Mouse (Mus musculus) spleen, adult 18-20 months (tissue): ENCODE measurements at regions not wholly inside any gene's neighbourhood (a gene's known extent, or its start where the extent isn't known, plus 50 kb on each side); places are given as distances from the start of the nearest gene placed in this dataset.

Experiments used
- DNase-seq, 2 experiments: peaks; one replicate each; pipeline ENCODE4 v3.0.0; 2022; ENCODE audit warnings: mixed read lengths in 2 of 2

DNA sequence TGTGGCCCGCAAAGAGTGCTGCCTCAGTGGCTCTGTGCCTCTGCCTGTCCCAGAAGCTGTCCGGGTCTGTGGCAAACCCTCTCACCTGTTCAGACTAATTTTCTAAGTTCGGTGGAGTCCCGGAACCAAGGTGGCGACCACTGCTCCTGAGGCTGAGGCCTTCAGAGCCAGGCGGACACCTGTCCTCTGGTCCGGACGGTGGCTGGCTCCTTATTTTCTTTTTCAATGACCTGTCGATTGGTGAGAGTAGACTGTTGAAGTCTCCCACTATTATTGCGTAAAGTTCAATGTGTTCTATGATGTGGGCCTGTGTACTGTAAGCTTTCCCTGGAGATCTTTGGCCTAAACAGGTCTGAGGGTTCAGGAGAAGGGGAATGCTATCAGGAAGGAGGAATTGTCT lies 112.0 kb upstream of the Btbd35f4 start:
- DNase-seq: peak in 1 of 2 experiments; percentile 5
